Mouse (Mus musculus) spleen, adult 18-20 months (tissue): ENCODE measurements around the gene Caprin1.

Source experiments
- DNase-seq, 2 experiments: peaks; one replicate each; pipeline ENCODE4 v3.0.0; 2022; ENCODE audit warnings: mixed read lengths in 2 of 2

The Caprin1 gene

DNA sequence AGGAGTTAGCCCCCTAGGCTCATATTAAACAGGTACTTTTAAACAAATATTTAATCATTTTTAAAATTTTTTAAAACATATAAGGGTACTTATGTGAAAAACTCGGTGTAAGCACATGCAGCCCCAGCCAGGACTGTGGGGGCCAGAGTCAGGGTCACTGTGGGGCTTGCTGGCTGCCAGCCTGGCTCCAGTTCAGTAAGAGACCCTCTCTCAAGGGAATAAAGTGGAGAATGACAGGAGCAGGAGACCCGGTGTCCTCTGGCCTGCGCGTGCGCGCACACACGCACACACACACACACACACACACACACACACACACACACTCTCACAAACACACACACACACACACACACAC lies 78.2 kb downstream of the Caprin1 start:
- DNase-seq, result no peak

DNA sequence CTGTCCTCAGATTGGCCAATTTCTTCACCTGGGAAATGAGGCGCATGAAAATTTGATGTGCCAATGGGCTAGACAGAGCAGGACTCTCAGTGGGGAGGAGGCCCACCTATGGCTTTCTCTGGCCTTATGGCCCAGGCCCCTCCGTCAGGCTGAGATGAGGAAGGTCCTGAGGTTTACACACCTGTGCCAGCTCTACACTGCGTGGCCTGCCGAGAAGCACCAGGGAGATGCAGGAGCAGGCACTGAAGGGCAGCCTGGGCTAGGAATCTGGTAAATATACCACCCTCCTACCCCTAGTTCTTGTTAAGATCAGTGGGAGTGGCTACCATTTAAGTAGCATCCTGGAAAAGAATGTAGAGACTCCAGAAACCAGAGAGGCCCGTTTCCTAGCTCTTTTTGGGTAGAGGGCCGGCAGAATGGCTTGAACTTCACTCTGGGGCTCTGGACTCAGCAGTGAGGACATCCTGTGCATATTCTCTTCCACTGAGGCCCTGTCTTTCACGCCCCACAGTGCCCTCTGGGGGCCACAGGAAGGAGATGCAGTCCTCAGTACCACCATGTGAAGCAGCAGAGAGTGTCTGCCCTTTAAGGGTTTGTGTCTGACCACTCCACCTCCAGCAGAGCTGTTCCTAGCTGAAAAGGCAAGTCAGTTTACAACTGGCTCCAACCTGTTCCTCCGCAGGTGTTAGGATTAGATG lies 78.7 kb downstream of the Caprin1 start:
- DNase-seq, result peak; percentile 55 to 74

DNA sequence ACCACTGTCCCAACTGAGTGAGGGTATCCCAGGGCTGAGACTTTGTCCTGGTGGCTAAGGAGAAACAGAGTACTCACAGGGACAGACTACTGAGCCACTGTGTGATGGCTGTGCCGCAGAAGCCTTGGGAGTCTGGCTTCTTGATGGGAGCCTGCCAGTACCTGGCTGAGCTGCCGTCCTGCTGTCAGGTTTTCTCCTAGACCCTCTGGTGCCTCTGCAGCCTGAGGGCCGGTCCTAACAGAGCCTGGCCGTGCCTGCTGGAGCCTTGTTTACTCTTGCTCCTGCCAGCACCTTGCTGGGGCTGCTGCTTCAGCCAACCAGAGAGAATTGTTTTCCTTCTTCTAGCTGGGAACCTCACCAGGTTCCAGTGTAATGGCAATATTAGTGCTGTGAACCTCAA lies 83.0 kb downstream of the Caprin1 start:
- no peak for DNase-seq

DNA sequence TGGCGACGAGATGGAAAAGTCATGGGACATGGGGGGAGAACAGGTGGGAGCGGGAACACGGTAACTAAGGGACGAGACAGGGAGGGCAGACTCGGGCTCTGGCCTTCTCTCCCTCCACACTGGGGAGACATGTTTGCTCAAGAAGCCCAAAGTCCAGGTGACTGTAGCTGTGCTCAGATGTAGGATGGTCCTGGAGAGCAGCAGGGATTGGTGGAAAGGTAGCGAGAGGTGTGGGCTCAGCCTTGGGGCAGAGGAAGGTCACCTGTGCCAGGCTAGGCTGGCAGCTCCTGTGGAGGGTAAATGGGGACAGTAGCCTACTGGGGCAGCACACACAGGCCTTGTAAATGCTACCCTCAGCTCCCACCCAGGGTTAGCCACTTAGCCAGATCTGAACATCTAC lies 83.6 kb downstream of the Caprin1 start:
- DNase-seq, result no peak
